Mouse (Mus musculus) spleen, postnatal 14 days (tissue): ENCODE data around the gene Cdk8.
A peak's percentile ranks its signal among the peaks of the same experiment; 100 is the strongest.

ENCODE experiments used
- DNase-seq, 2 experiments: peaks; one replicate each; pipeline ENCODE4 v3.0.0; 2021 to 2022; ENCODE audit warnings: low spot score in 2 of 2

Cdk8 gene

GRCm38 (mm10) chr5:146281241-146281818 lies 50.3 kb downstream of the Cdk8 start:
- no peak for DNase-seq

- no peak for DNase-seq
Measured at GRCm38 (mm10) chr5:146281884-146282579, 51.0 kb downstream of the Cdk8 start.

- DNase-seq: no peak
Measured at GRCm38 (mm10) chr5:146283899-146284298, 52.9 kb downstream of the Cdk8 start.

GRCm38 (mm10) chr5:146287416-146287815 lies 56.4 kb downstream of the Cdk8 start:
- DNase-seq: no peak

- DNase-seq: no peak
Measured at GRCm38 (mm10) chr5:146288048-146288501, 57.0 kb downstream of the Cdk8 start.

- no peak for DNase-seq
Measured at GRCm38 (mm10) chr5:146289921-146290320, 58.9 kb downstream of the Cdk8 start.

GRCm38 (mm10) chr5:146290446-146290845 lies 59.4 kb downstream of the Cdk8 start:
- DNase-seq: no peak

- DNase-seq: no peak
Measured at GRCm38 (mm10) chr5:146291560-146291959, 60.5 kb downstream of the Cdk8 start.

- DNase-seq: no peak
Measured at GRCm38 (mm10) chr5:146292896-146293680, 62.1 kb downstream of the Cdk8 start.

GRCm38 (mm10) chr5:146293919-146294700 lies 63.1 kb downstream of the Cdk8 start:
- DNase-seq: no peak

GRCm38 (mm10) chr5:146294834-146295233 lies 63.8 kb downstream of the Cdk8 start:
- no peak for DNase-seq

GRCm38 (mm10) chr5:146298807-146299519 lies 67.9 kb downstream of the Cdk8 start:
- no peak for DNase-seq

GRCm38 (mm10) chr5:146299520-146299870 lies 68.5 kb downstream of the Cdk8 start:
- DNase-seq: peak; percentile 21 to 52

- peak; percentile 29 to 55 for DNase-seq
Measured at GRCm38 (mm10) chr5:146303470-146303869, 72.4 kb downstream of the Cdk8 start.

- no peak for DNase-seq
Measured at GRCm38 (mm10) chr5:146307046-146307743, 76.2 kb downstream of the Cdk8 start.

- DNase-seq: no peak
Measured at GRCm38 (mm10) chr5:146307744-146308096, 76.7 kb downstream of the Cdk8 start.

GRCm38 (mm10) chr5:146314538-146314937 lies 83.5 kb downstream of the Cdk8 start:
- no peak for DNase-seq

- no peak for DNase-seq
Measured at GRCm38 (mm10) chr5:146315268-146315921, 84.4 kb downstream of the Cdk8 start.

- DNase-seq: peak; percentile 14 to 15
Measured at GRCm38 (mm10) chr5:146316316-146316715, 85.3 kb downstream of the Cdk8 start.

GRCm38 (mm10) chr5:146318051-146318450 lies 87.0 kb downstream of the Cdk8 start:
- DNase-seq: no peak
